Mouse (Mus musculus): Measurements from ENCODE around the gene Phc2.
A peak's percentile ranks its signal among the peaks of the same experiment; 100 is the strongest.

- TF ChIP-seq EP300 (IDR thresholded peaks at IDR 0.05; ENCODE audit: low read depth) (no peak; the same call in 1 of the 2 replicates), CTCF (IDR thresholded peaks at IDR 0.05; ENCODE audit: low read depth) (peak; percentile 22; the same call in 1 of the 2 replicates)
These were observed 54.7 kb downstream of the Phc2 start for GRCm38 (mm10) chr4:128709061-128709780.
